Mouse (Mus musculus) midbrain, embryonic 11.5 days (tissue): Measurements from ENCODE around the gene Rbms3. TPM values are rescaled to one million over a fixed set of nuclear protein-coding genes. Genes with fewer than 3 reads are reported as not detected.

Source experiments
- ATAC-seq: fragments of 200-750 bp; cut with Nextera tagmentation; 2 replicates; pipeline ENCODE4 v1.8.0; 2017; ENCODE audit warnings: moderate TSS enrichment, moderate library complexity; ENCODE audit not compliant: low FRiP score
- DNase-seq: peaks from one replicate; pipeline ENCODE4 v3.0.0; 2015; ENCODE audit warnings: low spot score; ENCODE audit errors: missing footprints
- H3K27ac ChIP-seq: fragments of 300-500 bp; sonication (generic); 2 replicates; pipeline ENCODE4 v1.5.1; 2014; ENCODE audit warnings: low read depth, low read length
- H3K27me3 ChIP-seq: fragments of 300-500 bp; sonication (generic); 2 replicates; pipeline ENCODE4 v1.6.1; 2014; ENCODE audit warnings: mild to moderate bottlenecking, low read length, moderate library complexity, mixed read lengths; ENCODE audit not compliant: control insufficient read depth, insufficient read depth
- H3K36me3 ChIP-seq: fragments of 300-500 bp; sonication (generic); 2 replicates; pipeline ENCODE4 v1.6.1; 2014; ENCODE audit warnings: mild to moderate bottlenecking, low read length, moderate library complexity, mixed read lengths; ENCODE audit not compliant: control insufficient read depth, insufficient read depth
- H3K4me1 ChIP-seq: fragments of 300-500 bp; sonication (generic); 2 replicates; pipeline ENCODE4 v1.6.1; 2014; ENCODE audit warnings: low read length; ENCODE audit not compliant: control insufficient read depth, insufficient read depth
- H3K4me2 ChIP-seq: fragments of 300-500 bp; sonication (generic); 2 replicates; pipeline ENCODE4 v1.6.1; 2014; ENCODE audit warnings: mild to moderate bottlenecking, moderate library complexity
- H3K4me3 ChIP-seq: fragments of 300-500 bp; sonication (generic); 2 replicates; pipeline ENCODE4 v1.5.1; 2014; ENCODE audit warnings: low read depth, low read length
- H3K9ac ChIP-seq: fragments of 300-500 bp; sonication (generic); 2 replicates; pipeline ENCODE4 v1.6.1; 2014; ENCODE audit warnings: low read length
- H3K9me3 ChIP-seq: fragments of 300-500 bp; sonication (generic); 2 replicates; pipeline ENCODE4 v1.6.1; 2016; ENCODE audit warnings: low read length; ENCODE audit not compliant: control insufficient read depth
- WGBS: fragments of 180-500 bp; shearing (Covaris S2); extraction: QIAGEN DNeasy Blood & Tissue Kit; methylation state at CpG from one replicate; pipeline ENCODE4 v1.1.7; 2014; 5-methylcytosine and 5-hydroxymethylcytosine counted together
- polyA plus RNA-seq: library from polyadenylated mRNA; unstranded; fragments of >200 nt; fragmentation: Nextera tagmentation; extraction: Ambion mirVana; gene quantifications from 2 replicates; pipeline ENCODE4 v1.2.1, GENCODE M21; 2014

Gene Rbms3
- polyA plus RNA-seq, 1 experiment from 2014 or later, result 13.6 TPM

GRCm38 (mm10) chr9:117396586-117396985, 233.1 kb downstream of the Rbms3 start:
- ATAC-seq (no peak), DNase-seq (peak; percentile 49)
- Histone ChIP-seq H3K4me3 (no peak overlapping the region), H3K27ac (no peak overlapping the region), H3K4me1 (peaks cover 2% of the 10 kb centered on the region; the same call in 1 of the 2 replicates), H3K4me2 (no peak overlapping the region), H3K27me3 (no peaks in the 10 kb centered on the region), H3K9ac (no peak overlapping the region), H3K9me3 (no peaks in the 10 kb centered on the region; the same call in 1 of the 2 replicates), H3K36me3 (no peaks in the 10 kb centered on the region)
- 77% methylated on average over 8 of the region's 8 CpGs for WGBS

GRCm38 (mm10) chr9:117393626-117394525, 235.8 kb downstream of the Rbms3 start:
- Histone ChIP-seq H3K4me2 (no peak overlapping the region), H3K9ac (no peak overlapping the region), H3K9me3 (no peaks in the 10 kb centered on the region; the same call in 1 of the 2 replicates), H3K36me3 (no peaks in the 10 kb centered on the region), H3K27me3 (no peaks in the 10 kb centered on the region), H3K4me1 (no peaks in the 10 kb centered on the region), H3K4me3 (no peak overlapping the region), H3K27ac (no peak overlapping the region)
- WGBS, result 88% methylated on average over 18 of the region's 18 CpGs
- ATAC-seq (no peak), DNase-seq (no peak)

GRCm38 (mm10) chr9:117388024-117388423, 241.7 kb downstream of the Rbms3 start:
- H3K4me2 ChIP-seq, result no peak overlapping the region
- H3K9me3 ChIP-seq, result no peaks in the 10 kb centered on the region
- no peak overlapping the region for H3K9ac ChIP-seq
- H3K27ac ChIP-seq, result no peak overlapping the region
- H3K4me1 ChIP-seq, result no peaks in the 10 kb centered on the region
- no peaks in the 10 kb centered on the region for H3K27me3 ChIP-seq
- H3K4me3 ChIP-seq, result no peak overlapping the region
- peak; percentile 78 for DNase-seq
- 90% methylated on average over 9 of the region's 9 CpGs for WGBS
- ATAC-seq, result no peak
- H3K36me3 ChIP-seq, result no peaks in the 10 kb centered on the region

- Histone ChIP-seq H3K4me2 (no peak overlapping the region), H3K4me3 (no peak overlapping the region), H3K9me3 (no peaks in the 10 kb centered on the region), H3K27me3 (no peaks in the 10 kb centered on the region; the same call in 1 of the 2 replicates), H3K27ac (no peak overlapping the region), H3K4me1 (peaks cover 8% of the 10 kb centered on the region), H3K9ac (no peak overlapping the region), H3K36me3 (no peaks in the 10 kb centered on the region)
- WGBS, result 70% methylated on average over 5 of the region's 5 CpGs
- peak; percentile 73 for DNase-seq
- no peak for ATAC-seq
These were observed 248.8 kb downstream of the Rbms3 start for GRCm38 (mm10) chr9:117380876-117381275.

GRCm38 (mm10) chr9:117380076-117380475, 249.6 kb downstream of the Rbms3 start:
- H3K27ac ChIP-seq, result no peak overlapping the region
- WGBS, result 13% methylated on average over 5 of the region's 5 CpGs
- H3K36me3 ChIP-seq, result no peaks in the 10 kb centered on the region
- no peaks in the 10 kb centered on the region for H3K9me3 ChIP-seq
- ATAC-seq (peak; percentile 73), DNase-seq (peak; percentile 87)
- no peak overlapping the region for H3K4me2 ChIP-seq
- no peak overlapping the region for H3K9ac ChIP-seq
- H3K4me3 ChIP-seq, result no peak overlapping the region
- peaks cover 8% of the 10 kb centered on the region for H3K4me1 ChIP-seq
- no peaks in the 10 kb centered on the region; the same call in 1 of the 2 replicates for H3K27me3 ChIP-seq

GRCm38 (mm10) chr9:117379448-117379983, 250.2 kb downstream of the Rbms3 start:
- Histone ChIP-seq H3K4me3 (no peak overlapping the region), H3K4me2 (no peak overlapping the region), H3K9ac (no peak overlapping the region), H3K27me3 (no peaks in the 10 kb centered on the region; the same call in 1 of the 2 replicates), H3K9me3 (no peaks in the 10 kb centered on the region), H3K27ac (no peak overlapping the region), H3K4me1 (peaks cover 8% of the 10 kb centered on the region), H3K36me3 (no peaks in the 10 kb centered on the region)
- DNase-seq (peak; percentile 90), ATAC-seq (0 out of 2 replicates have a peak, but pooled peaks have one; percentile 22)
- WGBS, result 51% methylated on average over 16 of the region's 16 CpGs

- DNase-seq, result peak; percentile 83
- Histone ChIP-seq H3K4me1 (peaks cover 8% of the 10 kb centered on the region), H3K9ac (no peak overlapping the region), H3K4me3 (no peak overlapping the region), H3K4me2 (no peak overlapping the region), H3K9me3 (no peaks in the 10 kb centered on the region), H3K36me3 (no peaks in the 10 kb centered on the region), H3K27me3 (no peaks in the 10 kb centered on the region; the same call in 1 of the 2 replicates), H3K27ac (no peak overlapping the region)
- 76% methylated on average over 9 of the region's 9 CpGs for WGBS
- ATAC-seq, result peak; percentile 35; the same call in 1 of the 2 replicates
These were observed 251.4 kb downstream of the Rbms3 start for GRCm38 (mm10) chr9:117378131-117378890.

- no peak for ATAC-seq
- H3K27ac ChIP-seq, result no peak overlapping the region
- no peaks in the 10 kb centered on the region for H3K9me3 ChIP-seq
- no peak overlapping the region for H3K4me2 ChIP-seq
- no peak overlapping the region for H3K4me3 ChIP-seq
- WGBS, result 88% methylated on average over 3 of the region's 3 CpGs
- H3K27me3 ChIP-seq, result no peaks in the 10 kb centered on the region
- no peaks in the 10 kb centered on the region for H3K36me3 ChIP-seq
- DNase-seq, result no peak
- H3K4me1 ChIP-seq, result peaks cover 8% of the 10 kb centered on the region
- H3K9ac ChIP-seq, result no peak overlapping the region
These were observed 253.9 kb downstream of the Rbms3 start for GRCm38 (mm10) chr9:117375776-117376175.
